Mouse (Mus musculus) midbrain, postnatal 0 days (tissue): ENCODE data around the gene Lrrc27. TPM values are rescaled to one million over a fixed set of nuclear protein-coding genes. Genes with fewer than 3 reads are reported as not detected.

Experiments used
- ATAC-seq: fragments of 200-750 bp; cut with Nextera tagmentation; 2 replicates; pipeline ENCODE4 v1.8.0; 2017; ENCODE audit warnings: moderate number of reproducible peaks, mild to moderate bottlenecking, moderate TSS enrichment, moderate library complexity; ENCODE audit not compliant: low FRiP score
- DNase-seq: peaks from one replicate; pipeline ENCODE4 v3.0.0-alpha.2; 2015; ENCODE audit warnings: low spot score
- H3K27ac ChIP-seq: fragments of 300-500 bp; sonication (generic); 2 replicates; pipeline ENCODE4 v1.5.1; 2014; ENCODE audit warnings: low read depth, mild to moderate bottlenecking, low read length, mixed read lengths
- H3K27me3 ChIP-seq: fragments of 300-500 bp; sonication (generic); 2 replicates; pipeline ENCODE4 v1.6.1; 2014; ENCODE audit warnings: low read length, control low read depth, mixed read lengths; ENCODE audit not compliant: insufficient read depth
- H3K36me3 ChIP-seq: fragments of 300-500 bp; sonication (generic); 2 replicates; pipeline ENCODE4 v1.6.1; 2014; ENCODE audit warnings: low read length, control low read depth, mixed read lengths; ENCODE audit not compliant: insufficient read depth
- H3K4me1 ChIP-seq: fragments of 300-500 bp; sonication (generic); 2 replicates; pipeline ENCODE4 v1.6.1; 2014; ENCODE audit warnings: mild to moderate bottlenecking, control low read depth, antibody characterized with exemption, low read length, mixed read lengths; ENCODE audit not compliant: insufficient read depth
- H3K4me2 ChIP-seq: fragments of 300-500 bp; sonication (generic); 2 replicates; pipeline ENCODE4 v1.6.1; 2014; ENCODE audit warnings: low read depth, mild to moderate bottlenecking, low read length, mixed read lengths; ENCODE audit not compliant: poor library complexity, severe bottlenecking
- H3K4me3 ChIP-seq: fragments of 300-500 bp; sonication (generic); 2 replicates; pipeline ENCODE4 v1.5.1; 2014; ENCODE audit warnings: low read depth, mild to moderate bottlenecking, low read length, moderate library complexity
- H3K9ac ChIP-seq: fragments of 300-500 bp; sonication (generic); replicated peaks from 2 replicates; pipeline ENCODE4 v1.6.1; 2014; ENCODE audit warnings: mild to moderate bottlenecking, low read length, moderate library complexity, mixed read lengths; ENCODE audit not compliant: poor library complexity, severe bottlenecking
- H3K9me3 ChIP-seq: fragments of 300-500 bp; sonication (generic); 2 replicates; pipeline ENCODE4 v1.6.1; 2016; ENCODE audit warnings: low read length, control low read depth
- CTCF ChIP-seq: IDR thresholded peaks from 2 replicates; pipeline ENCODE4 v1.5.1; 2016; ENCODE audit warnings: antibody characterized with exemption, mild to moderate bottlenecking
- WGBS: fragments of 180-500 bp; shearing (Covaris S2); extraction: QIAGEN DNeasy Blood & Tissue Kit; methylation state at CpG from one replicate; pipeline ENCODE4 v1.1.7; 2014; 5-methylcytosine and 5-hydroxymethylcytosine counted together
- polyA plus RNA-seq: library from polyadenylated mRNA; unstranded; fragments of >200 nt; fragmentation: Nextera tagmentation; extraction: Ambion mirVana; gene quantifications from 2 replicates; pipeline ENCODE4 v1.2.1, GENCODE M21; 2015
- total RNA-seq: library from RNA; depleted of rRNA; stranded (reverse); fragments of >200 nt; gene quantifications from 2 replicates; pipeline ENCODE4 v1.2.3, GENCODE M21; 2014

Lrrc27 gene
- total and polyA plus RNA-seq, 2 experiments from 2014 or later = 2.7 to 6.6 TPM

DNA sequence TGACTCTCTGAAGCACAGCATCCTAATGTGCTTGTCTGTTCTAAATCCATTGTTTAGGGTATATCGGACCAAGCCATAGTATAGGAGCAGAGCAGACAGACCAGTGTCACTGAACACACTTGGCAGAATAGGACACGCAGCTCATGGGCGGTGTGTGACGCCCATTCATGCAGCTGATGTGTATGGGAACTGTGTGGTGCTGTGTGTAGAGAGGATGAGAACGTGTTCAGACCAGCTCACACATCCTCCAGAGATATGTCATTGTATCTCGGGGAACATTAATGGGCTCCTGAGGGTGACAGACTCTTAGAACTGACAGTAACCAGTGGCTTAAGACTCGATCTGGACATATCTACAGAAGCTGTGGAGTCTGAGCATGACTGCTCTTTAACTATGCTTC, 13.6 kb downstream of the Lrrc27 start:
- H3K9me3 ChIP-seq = no peaks in the 10 kb centered on the region
- no peak overlapping the region for H3K4me2 ChIP-seq
- no peak for TF ChIP-seq CTCF
- H3K9ac ChIP-seq = no peak overlapping the region
- H3K36me3 ChIP-seq = no peaks in the 10 kb centered on the region
- H3K27me3 ChIP-seq = no peaks in the 10 kb centered on the region
- WGBS = 90% methylated on average over 7 of the region's 7 CpGs
- no peaks in the 10 kb centered on the region for H3K4me1 ChIP-seq
- no peak for ATAC-seq
- H3K4me3 ChIP-seq = no peak overlapping the region
- no peak overlapping the region for H3K27ac ChIP-seq
- no peak for DNase-seq

DNA sequence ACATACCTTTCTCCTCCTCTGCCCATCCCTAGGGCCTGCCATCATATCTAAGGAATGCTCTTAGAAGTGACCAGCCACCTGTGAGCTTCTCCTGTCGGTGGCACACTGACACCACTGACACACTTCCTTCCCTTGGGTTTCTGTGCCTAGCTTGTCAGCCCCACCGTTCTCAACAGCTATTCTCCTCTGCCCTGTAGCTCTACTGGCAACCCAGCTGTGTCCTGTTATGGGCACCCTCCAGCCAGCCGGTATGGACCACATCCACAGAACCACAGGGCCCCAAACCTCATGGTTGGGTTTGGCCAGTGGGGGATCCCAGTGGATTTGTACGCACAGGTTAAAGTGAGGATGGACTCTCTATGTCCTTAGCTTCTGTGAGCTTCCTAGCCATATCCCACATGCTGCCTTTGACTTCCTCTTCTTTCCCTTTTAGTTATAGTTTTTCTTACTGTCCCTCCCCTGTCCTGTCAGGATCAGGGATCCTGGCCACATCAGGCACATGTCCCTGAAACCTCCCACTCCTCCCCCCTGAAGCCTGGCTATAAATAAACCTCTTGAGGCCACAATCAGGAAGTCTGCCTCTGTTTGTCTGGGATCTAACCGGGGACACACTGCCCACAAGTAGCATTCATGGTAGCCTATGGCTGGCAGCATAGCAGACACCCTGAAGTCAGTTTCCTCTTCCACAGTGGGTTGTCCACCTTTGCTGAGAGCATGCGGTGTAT, 15.8 kb downstream of the Lrrc27 start:
- H3K27ac ChIP-seq = no peak overlapping the region
- H3K36me3 ChIP-seq = no peaks in the 10 kb centered on the region
- no peak for DNase-seq
- no peaks in the 10 kb centered on the region for H3K9me3 ChIP-seq
- H3K4me1 ChIP-seq = no peaks in the 10 kb centered on the region
- TF ChIP-seq CTCF = no peak
- H3K4me2 ChIP-seq = no peak overlapping the region
- H3K27me3 ChIP-seq = no peaks in the 10 kb centered on the region
- WGBS = 84% methylated on average over 6 of the region's 6 CpGs
- ATAC-seq = no peak
- no peak overlapping the region for H3K9ac ChIP-seq
- H3K4me3 ChIP-seq = no peak overlapping the region

DNA sequence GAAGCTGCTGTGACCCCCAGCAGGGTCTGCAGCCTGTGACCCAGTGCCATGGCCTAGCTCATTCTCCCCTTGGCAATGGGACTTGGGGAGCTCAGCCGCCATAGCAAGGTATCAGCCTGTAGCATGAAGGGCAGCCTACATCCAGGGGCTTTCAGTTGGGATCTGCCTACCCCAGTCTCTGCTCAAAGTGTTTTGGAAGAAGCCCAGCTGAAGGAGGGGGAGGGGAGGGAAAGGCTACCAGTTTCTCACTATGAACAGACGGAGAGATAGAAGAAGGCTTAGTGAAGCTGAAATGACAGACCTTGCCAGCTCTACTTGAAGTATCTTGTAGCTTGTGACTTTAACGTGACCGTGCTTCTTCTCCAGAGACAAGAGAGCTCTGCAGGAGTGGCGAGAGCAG, 17.0 kb downstream of the Lrrc27 start:
- Histone ChIP-seq H3K4me3 (no peak overlapping the region), H3K36me3 (no peaks in the 10 kb centered on the region), H3K27me3 (no peaks in the 10 kb centered on the region), H3K9ac (no peak overlapping the region), H3K27ac (no peak overlapping the region), H3K4me1 (no peaks in the 10 kb centered on the region; the same call in 1 of the 2 replicates), H3K4me2 (no peak overlapping the region), H3K9me3 (no peaks in the 10 kb centered on the region)
- ATAC-seq (no peak), DNase-seq (no peak)
- no peak for TF ChIP-seq CTCF
- 84% methylated on average over 5 of the region's 5 CpGs for WGBS

DNA sequence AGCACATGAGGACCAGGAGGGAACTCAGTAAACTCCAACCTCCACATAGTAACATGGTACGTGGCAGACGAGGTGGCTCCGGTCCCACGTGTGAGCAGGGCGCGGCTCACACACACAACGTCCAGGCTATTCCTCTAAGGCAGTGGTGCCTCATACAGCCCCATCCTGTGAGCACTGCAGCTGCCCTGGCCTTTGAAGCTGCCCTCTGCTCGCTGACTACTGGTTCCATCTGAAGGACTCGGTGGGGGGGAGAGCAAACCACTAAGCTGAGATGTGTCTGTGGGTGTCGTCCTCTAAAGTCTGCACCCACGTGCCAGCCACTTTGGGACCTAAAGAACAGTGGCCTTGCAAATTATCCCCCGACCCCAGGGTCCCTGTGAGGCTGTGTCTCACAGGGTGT, 17.5 kb downstream of the Lrrc27 start:
- Histone ChIP-seq H3K36me3 (no peaks in the 10 kb centered on the region), H3K4me2 (no peak overlapping the region), H3K27ac (no peak overlapping the region), H3K4me3 (no peak overlapping the region), H3K9ac (no peak overlapping the region), H3K4me1 (no peaks in the 10 kb centered on the region; the same call in 1 of the 2 replicates), H3K9me3 (no peaks in the 10 kb centered on the region), H3K27me3 (no peaks in the 10 kb centered on the region)
- ATAC-seq (no peak), DNase-seq (no peak)
- 77% methylated on average over 12 of the region's 12 CpGs for WGBS
- no peak for TF ChIP-seq CTCF

DNA sequence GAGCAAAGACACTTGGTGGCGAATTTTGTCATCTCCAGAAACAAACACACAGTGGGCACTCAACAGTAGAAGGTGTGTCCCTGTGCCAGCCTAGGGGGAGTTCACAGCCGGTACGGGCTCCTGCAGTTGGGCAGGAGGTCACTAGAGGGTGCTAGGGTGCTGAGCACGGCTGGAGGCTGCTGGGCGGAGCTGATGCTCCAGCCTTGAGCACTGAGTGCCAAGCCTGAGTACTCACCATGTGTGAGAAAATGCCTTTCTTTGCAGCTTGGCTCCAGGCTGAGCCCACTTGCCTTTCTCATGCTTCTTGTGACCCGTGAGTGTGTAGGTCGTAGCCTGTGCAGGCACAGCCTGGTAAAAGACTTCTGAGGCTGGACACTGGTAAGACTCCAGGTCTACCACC, 20.9 kb downstream of the Lrrc27 start:
- Histone ChIP-seq H3K4me1 (no peaks in the 10 kb centered on the region; the same call in 1 of the 2 replicates), H3K36me3 (no peaks in the 10 kb centered on the region)
- peak; percentile 69 for ATAC-seq

DNA sequence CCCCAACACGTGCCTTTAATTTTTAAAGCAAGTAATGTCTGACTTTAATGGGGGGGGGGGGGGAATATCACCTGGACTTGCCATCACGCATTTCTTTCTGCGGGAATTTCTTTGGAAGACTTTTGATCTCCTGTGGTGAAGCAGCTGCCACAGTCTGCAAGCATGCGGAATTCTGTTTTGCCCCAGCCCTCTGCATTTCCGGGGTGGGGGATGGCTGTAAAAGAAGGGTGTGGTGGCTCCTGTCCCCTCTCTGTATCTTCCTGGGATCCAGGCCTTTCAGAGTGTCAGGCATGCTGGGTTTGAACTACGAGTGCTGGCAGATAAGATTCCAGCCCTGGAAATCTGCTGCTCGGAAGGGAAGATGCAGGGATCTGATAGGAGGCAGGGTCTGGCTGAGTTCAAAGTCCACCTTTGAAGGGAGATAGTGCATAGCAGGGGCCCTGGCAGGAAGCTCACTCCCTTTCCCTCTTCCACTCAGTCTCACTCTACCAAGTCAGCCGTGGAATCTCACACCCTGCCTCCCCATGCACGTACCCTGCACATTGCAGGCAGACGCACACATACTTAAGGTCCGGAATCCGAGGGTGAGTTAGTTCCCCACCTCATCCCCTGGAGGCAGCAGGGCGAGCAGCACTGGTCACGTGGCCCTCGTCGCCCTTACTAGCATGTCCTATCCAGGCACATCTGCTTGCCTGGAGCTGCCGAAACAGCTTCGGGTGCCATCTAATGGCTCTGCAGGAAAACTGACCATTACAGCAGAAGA, 21.8 kb downstream of the Lrrc27 start:
- Histone ChIP-seq H3K9me3 (no peaks in the 10 kb centered on the region), H3K27me3 (no peaks in the 10 kb centered on the region), H3K9ac (no peak overlapping the region), H3K4me3 (no peak overlapping the region), H3K4me1 (no peaks in the 10 kb centered on the region; the same call in 1 of the 2 replicates), H3K27ac (no peak overlapping the region), H3K36me3 (no peaks in the 10 kb centered on the region), H3K4me2 (0 out of 2 replicates have a peak overlapping the region, but pooled peaks have one; percentile 7)
- DNase-seq = peak; percentile 67
- peak; percentile 50; the same call in 1 of the 2 replicates for ATAC-seq
- peak; percentile 66 for TF ChIP-seq CTCF
- WGBS = 13% methylated on average over 18 of the region's 18 CpGs

More for the DNA sequence above, 20.9 kb downstream of the Lrrc27 start:
- DNase-seq = peak; percentile 88
- Histone ChIP-seq H3K9me3 (no peaks in the 10 kb centered on the region), H3K27ac (no peak overlapping the region), H3K4me3 (no peak overlapping the region), H3K9ac (no peak overlapping the region), H3K4me2 (0 out of 2 replicates have a peak overlapping the region, but pooled peaks have one; percentile 12), H3K27me3 (no peaks in the 10 kb centered on the region)
- TF ChIP-seq CTCF = peak; percentile 92
- WGBS = 4% methylated on average over 7 of the region's 7 CpGs
